Mouse (Mus musculus) neural tube, embryonic 10.5 days (tissue): ENCODE measurements around the gene Slc16a8.

Experiments used
- DNase-seq: peaks from one replicate; pipeline ENCODE4 v3.0.0-alpha.2; 2017; ENCODE audit warnings: low spot score; ENCODE audit errors: extremely low spot score

The Slc16a8 gene

GRCm38 (mm10) chr15:79254661-79255060 is at the start of gene Slc16a8:
TSS of gene Slc16a8 (minus strand) at chr15:79254761.
- DNase-seq: no peak

- DNase-seq: no peak
Measured at GRCm38 (mm10) chr15:79303725-79304124, 49.2 kb upstream of the Slc16a8 start.

DNA sequence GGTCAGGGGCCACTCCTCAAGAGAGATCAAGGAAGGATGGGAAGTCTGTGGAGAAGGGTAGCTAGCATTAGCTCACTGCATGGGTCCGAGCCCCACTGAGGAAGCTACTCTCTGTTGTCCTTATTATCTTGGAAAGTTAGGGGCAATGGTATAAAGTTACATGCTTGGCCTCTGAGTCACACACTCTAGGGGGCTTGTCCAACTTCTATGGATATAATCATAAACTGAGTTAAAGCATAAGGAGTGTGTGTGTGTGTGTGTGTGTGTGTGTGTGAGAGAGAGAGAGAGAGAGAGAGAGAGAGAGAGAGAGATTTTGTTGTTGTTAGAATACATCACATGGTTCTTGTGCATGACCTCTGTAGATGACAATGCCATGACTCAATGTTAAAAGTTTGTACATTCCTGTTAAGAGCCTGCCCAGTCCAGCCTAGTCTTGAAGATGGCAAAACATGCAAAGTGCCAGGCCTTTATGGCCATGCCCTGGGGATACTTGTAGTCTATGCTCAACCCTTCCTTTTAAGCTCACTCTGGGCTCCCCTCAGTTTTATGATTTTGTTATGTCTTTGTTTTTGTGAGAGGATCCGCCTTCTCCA is 45.1 kb upstream of the Slc16a8 start:
- DNase-seq: no peak

DNA sequence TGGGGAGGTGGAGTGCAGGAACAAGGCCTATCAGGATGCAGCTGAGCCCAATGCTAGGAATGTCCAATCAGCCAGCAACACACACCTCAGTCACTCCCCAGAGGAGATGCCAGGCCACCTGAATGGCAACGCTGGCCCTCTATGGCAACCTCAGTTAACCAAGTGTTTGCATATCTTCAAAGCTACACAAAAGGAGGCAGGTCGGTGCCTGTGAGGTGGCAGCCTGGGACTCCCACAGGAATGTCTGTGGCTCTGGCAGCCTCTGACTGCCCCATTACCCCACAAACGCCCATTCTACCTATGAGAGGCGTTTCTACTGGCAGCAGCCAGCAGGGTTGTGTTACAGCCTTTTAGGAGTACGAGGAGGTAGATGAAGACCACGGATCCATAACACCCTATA is 44.0 kb upstream of the Slc16a8 start:
- no peak for DNase-seq

- no peak for DNase-seq
Measured at GRCm38 (mm10) chr15:79292779-79293178, 38.2 kb upstream of the Slc16a8 start.

DNA sequence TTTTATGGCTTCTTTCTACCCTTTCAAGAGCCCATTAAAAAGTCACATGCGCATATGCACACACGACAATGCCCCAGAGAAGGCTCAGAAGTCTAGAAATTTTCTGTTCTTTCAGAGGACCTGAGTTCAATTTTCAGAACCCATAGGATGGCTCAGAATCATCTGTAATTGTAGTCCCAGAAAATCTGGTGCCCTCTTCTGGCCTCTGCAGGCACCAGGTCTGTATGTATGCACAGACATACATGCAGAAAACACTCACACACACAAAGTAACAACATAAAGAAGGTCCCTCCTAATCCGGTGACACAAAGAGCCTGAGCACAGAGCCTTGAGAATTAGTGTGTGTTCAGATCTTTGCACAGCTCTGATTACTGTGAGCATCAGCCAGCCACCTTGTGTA is 35.8 kb upstream of the Slc16a8 start:
- no peak for DNase-seq

DNA sequence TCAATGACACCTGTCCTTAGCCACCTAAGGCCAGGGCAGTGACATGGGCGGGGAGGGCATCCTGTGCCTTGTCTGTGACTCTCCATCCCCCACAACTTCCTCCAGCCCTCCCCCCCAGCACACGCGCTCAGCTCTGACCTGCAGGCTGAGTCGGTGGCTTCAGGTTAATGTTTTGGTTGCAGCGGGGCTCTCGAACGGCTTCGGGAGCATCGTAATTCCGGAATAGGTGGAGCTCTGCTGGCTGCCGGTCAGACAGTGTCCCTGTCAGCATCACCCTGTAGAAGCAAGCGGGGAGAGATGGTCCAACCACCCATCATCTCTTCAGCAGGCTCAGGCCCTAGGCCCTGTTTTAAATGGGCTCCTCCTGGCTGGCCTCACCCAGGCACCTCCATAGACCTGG is 34.9 kb upstream of the Slc16a8 start:
- no peak for DNase-seq

- no peak for DNase-seq
Measured at GRCm38 (mm10) chr15:79288387-79288786, 33.8 kb upstream of the Slc16a8 start.

GRCm38 (mm10) chr15:79287091-79287490 is 32.5 kb upstream of the Slc16a8 start:
- DNase-seq: no peak

DNA sequence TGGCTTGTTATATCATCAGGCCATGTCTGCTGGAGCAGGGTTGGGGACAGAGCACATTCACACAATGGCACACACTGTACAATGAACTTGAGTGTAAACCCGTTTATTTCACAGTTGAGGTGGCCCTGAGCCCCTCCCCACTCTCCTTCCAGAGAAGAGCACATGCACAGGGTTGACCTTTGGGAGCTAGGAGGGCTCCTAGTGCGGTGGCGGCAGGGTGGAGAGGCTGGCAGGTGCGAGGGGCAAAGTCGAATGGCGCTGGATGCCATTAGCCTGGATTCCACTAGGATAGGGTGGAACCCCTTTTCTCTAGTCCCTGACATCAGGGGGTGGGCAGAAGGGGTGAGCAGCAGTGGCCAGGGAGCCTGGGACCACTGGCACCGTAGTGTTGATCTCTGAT is 31.6 kb upstream of the Slc16a8 start:
- no peak for DNase-seq

DNA sequence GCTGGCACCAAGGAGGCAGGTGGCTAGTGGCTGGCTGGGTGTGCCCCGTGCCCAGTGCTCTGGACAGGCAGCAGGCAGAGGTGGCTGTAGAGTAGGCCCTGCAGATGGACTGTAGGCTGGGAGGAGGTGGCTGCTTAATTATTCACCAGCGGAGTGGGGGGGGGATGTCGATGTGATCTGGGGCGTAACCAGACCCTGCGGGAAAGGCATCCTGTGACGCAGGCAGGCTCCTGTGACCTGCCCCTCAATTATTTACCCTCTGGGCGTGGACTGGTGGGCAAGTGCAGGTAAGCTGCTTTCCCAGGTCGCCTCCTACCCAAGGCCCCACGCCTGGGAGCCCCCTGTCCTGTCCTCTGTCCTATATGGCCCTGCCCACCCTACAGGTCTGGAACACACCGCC is 30.8 kb upstream of the Slc16a8 start, which contains the start of gene Baiap2l2:
Baiap2l2 (minus strand) TSS at position 139 of the 400 bp plus-strand sequence.
- no peak for DNase-seq

GRCm38 (mm10) chr15:79283371-79283770 is 28.8 kb upstream of the Slc16a8 start:
- no peak for DNase-seq

DNA sequence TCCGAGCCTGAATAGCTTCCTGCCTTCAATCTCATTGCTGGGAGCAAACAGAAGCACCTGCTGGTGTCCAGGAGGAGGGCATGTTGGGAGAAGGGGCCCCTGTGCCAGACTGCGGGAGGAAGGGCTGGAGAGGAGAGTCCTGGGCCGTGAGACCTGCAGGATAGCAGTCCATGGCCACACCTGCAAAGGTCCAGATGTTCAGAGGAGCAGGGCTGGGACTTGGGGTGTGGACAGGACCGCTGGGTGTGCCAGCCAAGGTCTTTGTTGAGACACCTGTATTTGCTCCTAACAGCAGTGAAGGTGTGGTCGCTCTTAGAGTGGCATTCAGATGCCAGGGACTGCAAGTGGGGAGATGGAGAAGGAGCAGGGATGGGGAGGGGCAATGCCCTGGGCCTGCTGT is 27.9 kb upstream of the Slc16a8 start:
- no peak for DNase-seq

GRCm38 (mm10) chr15:79281389-79281788 is 26.8 kb upstream of the Slc16a8 start:
- no peak for DNase-seq

- no peak for DNase-seq
Measured at GRCm38 (mm10) chr15:79280850-79281249, 26.3 kb upstream of the Slc16a8 start.

GRCm38 (mm10) chr15:79280209-79280608 is 25.6 kb upstream of the Slc16a8 start:
- DNase-seq: no peak

- no peak for DNase-seq
Measured at GRCm38 (mm10) chr15:79277728-79278127, 23.2 kb upstream of the Slc16a8 start.

GRCm38 (mm10) chr15:79273020-79273419 is 18.5 kb upstream of the Slc16a8 start:
- no peak for DNase-seq

DNA sequence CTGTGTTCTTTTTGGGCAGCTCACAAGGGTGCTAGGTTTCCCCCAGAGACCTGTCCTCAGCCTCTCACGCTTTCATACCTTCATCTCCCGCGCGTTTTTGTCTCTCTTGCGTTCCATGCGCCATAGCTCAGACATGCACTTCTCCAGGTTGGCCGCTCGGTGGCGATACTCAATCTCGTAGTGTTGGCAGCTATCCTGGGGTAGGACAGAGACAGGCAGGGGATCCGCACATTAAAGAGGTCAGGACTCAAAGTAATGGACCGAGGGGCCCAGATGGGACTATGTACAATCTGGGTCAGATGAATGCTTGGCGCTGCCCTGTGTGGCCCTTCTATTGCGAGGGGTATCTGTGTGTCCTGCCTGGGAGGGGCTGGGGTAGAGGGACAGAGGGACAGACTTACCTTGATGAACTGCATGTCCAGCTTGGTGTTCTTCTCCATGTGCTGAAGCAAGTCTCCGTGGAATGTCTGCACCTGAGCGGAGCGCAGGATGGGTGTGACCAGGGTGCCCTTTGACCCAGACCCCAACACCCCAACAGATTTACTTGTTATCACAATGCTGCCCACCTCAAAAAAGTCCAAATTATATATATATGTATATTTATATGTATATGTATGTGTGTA is 16.7 kb upstream of the Slc16a8 start:
- peak; percentile 66 for DNase-seq

GRCm38 (mm10) chr15:79270317-79271123 is 16.0 kb upstream of the Slc16a8 start:
- peak; percentile 66 for DNase-seq

DNA sequence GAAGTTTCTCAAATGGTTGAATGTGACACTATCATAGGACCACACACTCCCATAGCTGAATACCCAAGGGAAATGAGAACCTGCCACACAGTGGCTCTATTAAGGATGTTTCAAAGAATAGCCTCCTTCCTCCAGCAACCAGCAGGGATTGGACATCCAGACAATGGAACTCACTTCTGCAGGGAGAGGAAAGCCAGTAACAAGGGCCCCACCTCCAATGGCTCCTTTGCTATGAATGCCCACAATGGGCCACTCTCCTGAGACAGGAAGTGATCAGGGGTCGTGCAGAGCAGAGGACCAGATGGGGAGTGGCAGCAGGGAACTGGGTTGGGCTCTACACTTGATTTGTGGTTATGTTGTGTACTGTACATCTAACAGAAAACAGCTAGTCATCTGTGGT is 14.0 kb upstream of the Slc16a8 start:
- DNase-seq: no peak

DNA sequence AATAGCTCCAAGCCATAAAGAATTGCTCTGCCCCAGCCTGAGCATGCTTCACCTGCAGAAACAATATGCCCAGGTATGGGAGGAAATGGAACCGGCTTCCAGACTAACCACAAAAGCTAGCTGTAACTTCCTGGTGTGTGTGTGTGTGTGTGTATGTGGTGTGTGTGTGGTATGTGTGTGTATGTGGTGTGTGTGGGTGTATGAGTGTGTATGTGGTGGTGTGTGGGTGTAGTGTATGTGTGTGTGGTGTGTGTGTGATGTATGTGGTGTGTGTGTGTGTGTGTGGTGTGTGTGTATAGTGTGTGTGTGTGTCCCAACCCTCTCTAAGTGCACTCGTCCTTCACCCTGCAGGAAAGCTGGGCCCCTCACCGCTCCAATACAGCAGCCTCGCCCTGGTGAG is 10.8 kb upstream of the Slc16a8 start:
- no peak for DNase-seq

DNA sequence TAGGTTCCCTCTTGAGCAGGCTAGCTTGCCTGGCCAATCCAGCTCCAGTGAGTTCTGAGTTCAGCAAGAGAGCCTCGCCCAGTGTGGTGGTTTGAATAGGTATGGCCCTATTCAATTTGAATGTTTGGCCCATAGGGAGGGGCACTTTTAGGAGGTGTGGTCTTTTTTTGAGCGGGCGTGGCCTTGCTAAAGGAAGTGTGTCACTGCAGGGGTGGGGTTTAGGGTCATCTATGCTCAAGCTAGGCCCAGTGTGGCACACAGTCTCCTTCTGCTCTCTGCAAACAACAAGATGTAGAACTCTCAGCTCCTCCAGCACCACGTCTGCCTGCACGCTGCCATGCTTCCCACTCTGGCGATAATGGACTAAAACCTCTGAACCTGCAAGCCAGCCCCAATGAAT is 9.2 kb upstream of the Slc16a8 start:
- DNase-seq: no peak
